Mouse (Mus musculus) fat pad, adult 2 months (tissue): Measurements from ENCODE around the gene Rgl1.

Experiments
- DNase-seq: peaks from one replicate; pipeline ENCODE4 v3.0.0-alpha.2; 2011; ENCODE audit warnings: low read depth, low spot score; ENCODE audit errors: extremely low read depth

Rgl1 gene

DNA sequence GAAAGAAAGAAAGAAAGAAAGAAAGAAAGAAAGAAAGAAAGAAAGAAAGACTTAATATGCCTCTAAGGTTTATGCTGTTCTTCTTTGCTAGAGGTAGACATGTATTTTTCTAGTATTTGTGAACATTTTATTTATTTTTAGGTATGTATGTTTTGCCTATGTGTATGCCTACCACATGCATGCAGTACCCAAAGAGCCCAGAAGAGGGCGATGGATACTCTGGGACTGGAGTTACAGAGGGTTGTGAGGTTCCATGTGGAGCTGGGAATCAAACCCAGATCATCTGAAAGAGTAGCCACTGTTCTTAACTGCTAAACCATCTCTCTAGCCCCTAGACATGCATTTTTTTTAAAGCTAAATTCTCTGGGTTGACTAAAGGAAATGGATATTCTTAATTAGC is 147.8 kb downstream of the Rgl1 start:
- DNase-seq = no peak

DNA sequence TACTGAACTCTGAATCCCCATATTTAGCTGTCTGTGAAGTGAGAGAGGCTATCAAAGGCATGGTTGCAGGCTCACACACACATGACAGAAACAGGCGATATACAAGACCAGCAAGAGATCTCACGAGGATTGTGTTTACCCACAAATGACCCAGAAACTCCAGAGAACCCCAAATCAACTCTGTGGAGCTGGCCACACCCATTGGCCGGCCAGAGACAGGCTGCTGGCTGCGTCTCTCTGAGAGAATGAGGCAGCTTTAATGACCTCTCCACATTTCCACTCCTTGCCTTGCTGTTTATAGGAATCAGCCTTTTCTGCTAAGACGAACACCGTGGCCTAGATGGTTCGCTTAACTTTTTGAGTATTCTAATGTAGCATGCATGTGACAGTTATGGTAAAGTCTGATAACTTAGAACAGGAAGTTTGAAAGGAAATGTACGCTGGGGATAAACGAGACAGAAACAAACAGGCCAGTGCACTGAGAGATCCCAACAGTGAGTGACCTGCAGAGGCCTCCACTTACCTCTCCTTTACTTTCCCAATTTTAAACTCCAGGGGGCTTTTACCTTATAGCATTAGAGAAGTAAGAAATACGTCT is 148.3 kb downstream of the Rgl1 start:
- no peak for DNase-seq

DNA sequence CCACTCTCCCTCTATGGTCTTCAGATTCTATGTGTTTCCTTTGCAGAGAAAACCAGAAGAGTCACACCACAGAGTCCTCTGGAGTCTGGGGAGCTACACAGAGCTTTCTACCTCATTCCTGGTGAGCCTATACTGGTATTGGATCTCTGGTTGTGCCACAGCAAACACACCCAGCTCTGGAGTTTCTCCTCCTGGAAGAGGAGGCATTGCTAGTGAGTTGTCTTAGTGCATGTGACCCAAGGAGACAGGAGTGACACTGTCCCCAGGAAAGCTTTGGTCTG is 149.4 kb downstream of the Rgl1 start:
- DNase-seq = no peak

DNA sequence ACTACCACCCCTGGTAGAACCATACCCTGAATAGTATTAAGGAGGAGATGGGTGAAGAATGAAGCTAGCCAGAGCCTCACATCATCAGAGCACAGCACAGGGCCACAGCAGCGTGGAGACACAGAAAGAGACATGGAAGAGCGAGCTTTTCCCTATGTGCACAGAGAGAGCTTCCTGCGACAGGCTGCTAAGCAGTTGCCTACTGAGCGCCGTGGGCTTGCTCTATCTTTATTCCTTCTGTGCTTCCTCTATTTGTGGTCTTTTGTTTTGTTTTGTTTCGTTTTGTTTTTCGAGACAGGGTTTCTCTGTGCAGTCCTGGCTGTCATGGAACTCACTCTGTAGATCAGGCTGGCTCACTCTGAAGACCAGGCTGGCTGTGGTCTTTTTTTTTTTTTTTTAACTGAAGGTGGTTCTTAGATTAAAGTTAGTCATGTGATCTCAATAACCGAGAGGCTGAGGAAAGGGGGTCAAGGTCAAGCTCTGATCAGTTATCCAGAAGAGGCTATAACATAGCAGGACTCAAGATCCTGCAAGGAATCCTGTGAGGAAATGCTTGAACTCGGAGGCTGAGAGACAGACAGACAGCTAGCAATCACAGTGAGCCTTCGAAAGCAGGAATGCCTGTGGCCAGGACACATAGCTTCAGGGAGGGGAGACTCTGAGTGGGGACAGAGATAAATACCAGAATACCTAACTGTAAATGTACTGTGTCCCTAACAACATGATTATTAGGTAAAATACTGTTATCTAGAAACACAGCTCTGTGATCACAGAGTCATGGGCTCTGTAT is 150.0 kb downstream of the Rgl1 start:
- no peak for DNase-seq

DNA sequence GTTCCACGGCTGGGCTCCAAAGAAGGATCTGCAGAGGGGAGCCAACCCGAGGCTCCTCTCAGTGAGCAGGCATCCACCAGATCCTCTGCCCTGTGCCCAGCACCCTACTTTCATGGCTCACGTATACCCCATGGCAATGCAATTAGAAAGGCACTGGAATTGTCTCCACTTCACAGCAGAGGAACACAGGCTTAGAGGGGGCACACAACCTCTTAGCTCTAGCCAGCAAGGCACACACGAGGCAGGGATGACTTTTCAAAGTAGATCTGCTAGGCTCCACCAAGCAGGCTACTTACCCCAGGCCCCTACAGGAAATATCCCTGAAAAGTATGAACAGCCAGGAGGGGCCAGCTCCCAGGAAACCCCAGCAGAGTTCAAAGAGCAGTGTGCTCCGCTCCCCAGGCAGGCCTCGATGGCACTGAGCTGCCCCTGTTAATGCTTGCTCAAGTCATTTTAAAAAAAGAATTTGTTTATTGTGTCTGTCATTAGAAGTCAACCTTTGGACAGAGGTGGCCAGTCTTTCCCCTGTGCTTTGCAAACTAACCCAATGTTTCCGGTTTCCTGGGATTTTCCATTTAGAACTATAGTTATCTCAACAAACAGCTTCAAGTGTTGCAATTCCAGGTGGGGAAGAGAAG is 151.3 kb downstream of the Rgl1 start:
- DNase-seq = no peak

DNA sequence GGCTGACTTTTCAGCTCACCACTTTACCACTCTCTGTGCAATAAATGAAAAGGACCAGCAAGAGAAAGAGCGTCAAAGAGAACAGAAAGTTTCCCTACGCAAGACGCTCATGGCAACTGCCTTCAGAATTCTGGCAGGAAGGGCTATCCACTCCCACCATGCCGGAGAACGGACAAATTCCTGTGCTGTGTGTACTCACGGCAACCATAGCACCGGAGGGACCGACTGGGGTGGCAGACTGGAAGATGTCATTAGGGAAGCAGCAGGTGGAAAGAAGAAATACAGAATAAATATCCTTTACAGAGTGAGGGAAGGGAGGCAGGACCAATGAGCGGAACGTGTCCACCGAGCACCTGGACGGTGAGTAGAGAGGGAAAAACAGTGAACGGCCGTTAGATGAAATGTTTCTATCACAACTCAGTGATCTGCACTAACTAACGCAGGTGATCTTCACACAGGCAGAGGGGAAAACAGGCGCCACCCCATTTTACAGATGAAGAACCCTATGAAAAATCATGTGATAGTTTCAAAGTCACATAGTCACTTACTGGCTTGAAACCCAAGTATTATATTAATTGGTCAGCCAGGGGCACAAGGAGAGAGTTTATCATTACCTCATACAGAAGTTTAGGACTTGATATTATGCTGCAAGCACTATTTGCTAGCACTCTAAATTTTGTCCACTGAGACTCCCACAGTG is 152.8 kb downstream of the Rgl1 start:
- DNase-seq = no peak

DNA sequence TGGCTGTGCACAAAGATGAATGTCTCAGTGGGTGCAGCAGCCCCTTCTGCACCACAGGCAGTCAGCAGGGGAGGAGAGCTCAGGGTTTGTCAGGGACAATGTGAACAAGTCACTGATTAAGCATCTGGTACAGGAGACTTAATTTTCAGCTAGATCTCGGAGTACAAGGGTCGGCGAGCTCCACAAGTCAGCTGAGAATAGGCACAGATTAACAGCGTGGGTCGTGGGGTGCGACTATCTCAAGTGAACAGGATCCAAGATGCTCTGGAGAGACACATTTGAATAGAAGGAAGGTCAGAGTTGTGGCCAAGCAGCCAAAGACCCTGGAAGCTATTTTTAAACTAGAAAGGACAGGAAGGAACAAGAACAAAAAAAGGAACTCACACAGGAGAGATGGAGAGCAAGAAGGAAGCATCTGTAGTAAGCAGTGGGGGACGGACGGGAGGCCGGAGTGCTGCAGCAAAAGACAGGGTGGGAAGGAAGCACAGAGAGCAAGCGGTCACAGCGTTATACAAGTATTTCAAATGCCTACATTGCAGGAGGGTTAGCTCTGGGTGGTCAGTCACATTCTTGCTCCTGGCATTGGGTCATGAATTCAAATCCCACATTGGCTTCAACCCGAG is 153.5 kb downstream of the Rgl1 start:
- no peak for DNase-seq

DNA sequence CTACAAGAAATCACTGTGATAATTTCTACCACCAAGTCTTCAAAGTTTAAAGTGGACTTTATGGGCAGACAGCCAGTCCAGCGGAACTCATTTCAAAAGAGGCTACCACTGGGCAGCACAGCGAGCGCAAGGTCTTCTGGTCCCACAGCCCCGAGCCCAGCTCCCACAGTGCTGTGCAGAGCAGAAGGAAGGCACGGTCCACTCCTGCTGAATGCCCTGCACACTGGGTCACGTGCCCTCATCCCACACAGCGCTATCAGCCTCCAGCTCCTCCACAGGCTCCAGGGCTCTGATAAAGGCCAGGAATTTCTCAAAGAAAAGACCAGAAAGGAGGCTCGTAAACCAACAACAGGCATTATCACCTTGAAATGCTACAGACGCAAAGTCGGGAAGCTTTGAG is 156.6 kb downstream of the Rgl1 start:
- DNase-seq = no peak

DNA sequence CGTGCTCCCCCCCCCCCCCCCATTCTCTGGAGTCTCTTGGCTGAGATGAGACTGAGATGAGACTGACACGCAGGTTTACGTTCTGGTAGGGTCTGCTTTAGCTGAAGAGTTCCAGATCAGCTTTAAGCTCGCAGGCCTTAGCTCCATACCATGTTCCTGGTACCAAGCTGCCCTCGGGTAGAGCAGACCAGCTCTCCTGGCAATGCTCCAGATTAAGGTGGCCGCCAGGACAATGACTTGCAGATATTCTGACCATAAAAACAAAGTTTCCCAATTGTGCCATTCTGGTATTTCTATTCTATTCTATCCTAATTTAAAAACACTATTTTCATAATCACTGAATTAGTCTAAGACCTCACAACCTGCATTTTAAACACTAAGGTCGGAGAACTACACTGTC is 157.1 kb downstream of the Rgl1 start:
- no peak for DNase-seq

DNA sequence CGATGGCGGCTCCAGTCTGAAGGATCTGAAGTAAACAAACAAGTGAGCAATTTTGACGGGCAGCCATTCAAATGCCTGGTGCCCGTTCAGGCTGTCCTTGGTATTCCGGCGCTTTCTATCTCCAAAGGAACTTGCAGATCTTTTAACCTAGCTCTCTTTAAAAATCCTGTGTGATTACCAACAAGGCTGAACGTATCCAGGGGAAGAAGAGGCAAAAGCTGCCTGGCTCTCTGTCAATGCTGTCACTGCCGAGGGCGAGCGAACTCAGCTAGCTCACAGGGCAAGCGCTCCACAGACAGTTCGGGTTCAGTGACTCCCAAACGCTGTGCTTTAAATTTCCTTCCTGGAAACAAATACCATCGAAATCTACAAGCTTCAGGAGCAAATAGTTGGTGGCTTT is 158.4 kb downstream of the Rgl1 start:
- DNase-seq = no peak

DNA sequence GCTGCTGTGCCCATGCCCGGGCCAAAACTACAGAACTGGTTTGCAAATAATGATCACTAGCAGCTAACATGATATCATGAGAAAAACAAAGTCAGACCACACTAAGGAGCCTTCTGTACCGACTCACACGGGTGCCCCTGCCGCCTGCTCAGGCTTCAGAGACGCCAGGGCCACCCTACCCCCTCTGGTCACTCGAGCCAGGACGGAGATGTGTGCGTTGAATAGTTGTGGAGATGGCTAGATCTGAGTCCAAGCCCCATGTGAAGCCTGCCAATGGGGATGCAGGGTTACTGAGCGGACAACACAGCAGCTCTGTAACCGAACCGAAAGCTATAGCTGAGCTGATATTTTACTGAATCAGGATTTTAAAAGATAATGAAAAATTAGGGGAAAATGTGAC is 159.4 kb downstream of the Rgl1 start:
- DNase-seq = no peak

DNA sequence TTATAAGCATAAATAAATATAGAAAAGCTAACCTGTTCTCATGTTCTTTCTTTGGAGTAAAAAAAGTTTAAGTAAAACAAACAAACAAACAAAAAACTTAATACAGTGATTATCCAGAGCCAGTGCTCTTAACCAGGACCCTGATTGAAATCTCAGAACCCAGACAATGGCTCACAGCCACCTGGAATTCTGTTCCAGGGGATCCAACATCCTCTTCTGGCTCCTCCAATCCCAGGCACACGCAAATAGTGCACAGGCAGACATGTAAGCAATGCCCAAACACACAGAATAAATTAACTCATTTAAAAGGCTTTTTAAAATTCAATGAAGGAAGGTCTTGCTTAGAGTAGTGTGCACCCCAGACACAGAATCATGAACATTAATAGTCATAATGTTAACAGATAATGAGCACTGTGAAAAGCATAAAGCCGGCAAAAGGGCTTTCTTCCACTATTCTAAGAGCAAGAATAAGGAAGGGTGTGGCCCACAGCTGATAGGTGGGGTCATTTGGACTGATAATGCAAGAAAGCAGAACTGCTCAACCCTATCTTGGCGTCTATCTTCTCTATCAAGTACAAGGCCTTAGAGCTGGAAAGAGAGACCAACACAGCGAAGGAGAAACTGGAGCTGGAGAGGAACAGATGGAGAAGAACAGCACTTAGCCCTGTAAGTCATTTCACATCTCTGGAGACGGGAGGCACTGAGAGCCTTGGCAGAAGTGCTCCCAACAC is 160.1 kb downstream of the Rgl1 start:
- no peak for DNase-seq

DNA sequence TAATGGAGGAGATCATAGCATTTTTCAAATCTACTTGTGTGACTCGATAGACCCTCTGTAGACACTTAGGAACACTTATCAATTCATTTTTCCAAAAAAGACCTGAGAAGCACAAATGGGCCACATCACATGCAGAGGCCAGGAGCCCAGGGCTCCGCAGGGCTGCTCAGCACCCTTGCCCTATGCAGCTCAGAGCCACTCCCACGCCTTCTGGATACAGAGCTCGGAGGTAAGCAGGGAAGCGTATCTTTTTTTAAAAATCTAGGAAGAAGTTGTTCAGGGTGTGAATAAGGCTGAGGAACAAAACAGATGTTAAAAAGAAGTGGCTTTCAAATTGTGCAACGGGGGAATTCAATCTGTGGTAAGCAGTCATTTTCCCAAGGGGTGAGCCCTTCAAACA is 162.0 kb downstream of the Rgl1 start:
- no peak for DNase-seq

DNA sequence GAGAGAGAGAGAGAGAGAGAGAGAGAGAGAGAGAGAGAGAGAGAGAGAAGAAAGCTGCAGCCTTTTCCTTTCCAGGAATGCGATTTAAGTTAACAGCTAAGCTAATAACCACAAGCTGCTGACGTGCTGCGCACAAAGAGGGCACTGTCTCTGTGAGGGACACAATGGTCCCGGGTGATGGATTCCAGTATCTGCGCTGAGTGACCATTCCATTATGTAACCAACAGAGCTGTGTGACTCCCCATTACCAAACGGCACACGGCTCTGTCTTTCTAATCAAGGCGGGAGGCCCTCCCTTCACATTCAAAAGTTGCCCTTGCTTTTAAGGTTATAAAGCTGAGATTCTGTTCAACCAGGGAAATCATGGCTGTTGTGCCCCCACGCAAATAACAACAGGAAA is 162.5 kb downstream of the Rgl1 start:
- DNase-seq = no peak

DNA sequence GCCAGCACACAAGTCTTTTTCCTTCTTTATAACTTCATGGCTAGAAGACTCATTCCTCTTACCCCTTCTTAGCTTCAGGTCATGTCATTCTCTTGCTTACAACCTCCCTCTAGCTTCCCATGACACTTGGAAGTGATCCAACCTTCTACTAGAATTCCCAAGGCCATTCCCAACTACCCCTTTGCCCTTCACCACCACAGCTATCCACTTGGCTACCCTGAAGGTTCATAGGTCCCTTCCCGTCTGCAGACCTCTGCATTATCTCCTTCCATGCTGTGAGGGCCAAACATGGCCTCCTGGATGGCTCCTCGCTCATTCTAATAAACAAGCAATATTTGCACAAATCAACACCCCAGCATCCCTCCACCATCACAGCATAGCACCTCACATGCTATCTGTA is 165.7 kb downstream of the Rgl1 start:
- DNase-seq = no peak

DNA sequence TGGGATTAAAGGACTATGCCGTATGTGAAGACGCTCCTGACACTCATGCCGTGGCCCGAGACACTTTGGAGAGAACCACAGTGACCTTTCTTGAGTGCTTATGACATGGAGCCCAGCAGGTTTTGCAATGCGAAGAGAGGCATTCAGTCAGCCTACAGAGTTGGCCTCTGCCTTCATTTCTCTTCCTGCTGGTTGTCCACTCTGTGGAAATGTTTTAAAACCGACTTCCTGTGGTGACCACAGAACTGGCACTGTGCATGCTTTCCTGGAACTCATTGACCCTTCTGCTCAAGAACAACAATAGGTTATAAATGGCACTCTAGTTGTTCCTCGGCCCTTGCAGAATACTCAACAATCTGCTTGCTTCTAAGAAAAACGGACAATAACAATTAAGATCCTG is 166.8 kb downstream of the Rgl1 start:
- peak; percentile 18 for DNase-seq

DNA sequence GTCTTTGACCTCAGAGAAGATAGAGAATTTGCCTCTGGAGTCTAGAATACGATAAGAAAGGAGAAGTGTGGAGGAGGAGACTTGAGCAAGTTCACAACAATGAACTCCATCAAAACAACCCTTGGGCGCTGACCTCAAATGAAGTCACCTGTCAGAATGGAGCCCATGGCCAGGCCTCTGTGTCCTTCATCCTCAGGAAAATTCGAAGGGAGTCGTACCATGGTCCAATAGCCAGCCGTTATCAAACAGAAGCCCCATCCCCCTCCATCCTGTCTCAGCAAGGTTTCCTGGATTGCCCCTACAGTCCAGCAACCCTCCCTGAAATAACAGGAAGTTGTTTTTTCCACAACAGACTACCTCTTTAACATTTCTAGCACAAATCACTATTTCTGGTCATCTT is 171.5 kb downstream of the Rgl1 start:
- no peak for DNase-seq

DNA sequence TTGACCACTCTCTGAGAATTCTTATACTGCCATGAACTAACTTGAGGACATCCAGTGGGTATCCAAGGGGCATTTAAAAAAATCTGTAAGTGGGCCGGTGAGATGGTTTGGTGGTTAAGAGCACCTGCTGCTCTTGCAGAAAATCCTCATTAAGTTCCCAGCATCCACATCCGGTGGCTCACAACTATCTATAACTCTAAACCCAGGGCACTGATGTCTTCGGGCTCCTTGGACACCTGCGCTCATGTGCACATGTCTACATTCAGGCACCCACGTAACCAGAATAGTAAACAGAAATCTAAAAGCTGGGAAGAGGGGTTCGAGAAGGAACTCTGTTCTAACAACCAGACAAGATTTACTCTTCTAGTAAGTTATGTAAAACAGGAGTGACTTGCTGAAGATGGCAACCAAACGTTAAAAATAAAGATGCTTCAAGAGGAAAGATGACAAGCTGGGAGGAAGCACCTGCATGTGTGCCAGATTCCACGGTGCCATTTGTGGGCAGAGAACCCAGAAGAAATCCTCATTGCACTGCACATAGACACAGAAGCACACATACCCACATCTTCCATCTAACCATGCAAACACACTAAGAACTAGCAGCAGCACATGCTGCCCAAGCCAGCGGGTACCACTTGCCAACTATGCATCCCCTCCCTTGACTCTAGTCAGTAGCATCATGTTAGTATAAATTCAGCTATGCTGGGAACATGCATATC is 172.2 kb downstream of the Rgl1 start:
- no peak for DNase-seq

DNA sequence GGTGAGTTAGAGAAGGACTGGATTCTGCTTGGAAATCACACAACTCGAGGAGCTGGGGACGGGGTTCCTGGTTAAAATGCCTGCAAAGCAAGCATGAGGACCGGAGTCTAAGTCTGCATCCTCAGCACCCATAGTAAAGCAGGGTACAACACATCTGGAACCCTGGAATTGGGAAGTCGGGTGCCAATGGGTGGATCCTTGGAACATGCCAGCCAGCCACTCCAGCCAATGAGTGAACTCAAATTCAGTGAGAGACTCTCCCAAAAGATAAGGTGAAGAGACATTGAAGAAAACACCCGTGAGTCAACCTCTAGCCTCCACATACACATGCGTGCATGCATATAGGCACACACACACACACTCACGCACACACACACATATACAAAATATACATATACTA is 172.8 kb downstream of the Rgl1 start:
- no peak for DNase-seq

DNA sequence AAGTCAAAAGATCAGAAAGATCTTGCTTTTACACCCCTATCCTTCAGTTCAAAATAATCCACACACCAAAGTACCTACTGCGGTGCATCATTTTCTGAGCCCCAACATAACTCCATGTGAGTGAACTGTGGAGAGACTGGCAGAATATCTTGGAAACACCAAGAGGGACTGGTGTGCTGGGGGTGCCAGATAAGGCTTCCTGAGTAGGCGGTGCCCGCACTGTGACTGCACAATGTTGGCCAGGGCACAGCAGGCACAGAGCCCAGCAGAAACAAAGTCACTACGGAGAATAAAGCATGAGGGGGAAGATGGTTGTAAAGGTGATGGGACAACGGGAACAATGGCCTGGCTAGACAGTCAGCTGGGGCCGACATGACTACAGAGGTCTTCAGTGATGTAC is 173.5 kb downstream of the Rgl1 start:
- no peak for DNase-seq
